Mouse (Mus musculus) lung, postnatal 0 days (tissue): Measurements from ENCODE around the gene Rufy2. TPM values are rescaled to one million over a fixed set of nuclear protein-coding genes. Genes with fewer than 3 reads are reported as not detected.
A peak's percentile ranks its signal among the peaks of the same experiment; 100 is the strongest.

Experiments used
- ATAC-seq: fragments of 200-750 bp; cut with Nextera tagmentation; 2 replicates; pipeline ENCODE4 v1.8.0; 2017; ENCODE audit warnings: moderate library complexity
- DNase-seq: peaks from one replicate; pipeline ENCODE4 v3.0.0-alpha.2; 2016; ENCODE audit warnings: low spot score
- H3K27ac ChIP-seq: fragments of 300-500 bp; sonication (generic); 2 replicates; pipeline ENCODE4 v1.5.1; 2014; ENCODE audit warnings: antibody characterized with exemption, mild to moderate bottlenecking, low read length, mixed read lengths
- H3K27me3 ChIP-seq: fragments of 300-500 bp; sonication (generic); replicated peaks from 2 replicates; pipeline ENCODE4 v1.6.1; 2014; ENCODE audit warnings: low read length, mixed read lengths; ENCODE audit not compliant: insufficient read depth
- H3K36me3 ChIP-seq: fragments of 300-500 bp; sonication (generic); 2 replicates; pipeline ENCODE4 v1.6.1; 2014; ENCODE audit warnings: low read length, mixed read lengths; ENCODE audit not compliant: insufficient read depth
- H3K4me1 ChIP-seq: fragments of 300-500 bp; sonication (generic); 2 replicates; pipeline ENCODE4 v1.6.1; 2014; ENCODE audit warnings: antibody characterized with exemption, low read depth, low read length, mixed read lengths; ENCODE audit not compliant: insufficient read depth
- H3K4me2 ChIP-seq: fragments of 300-500 bp; sonication (generic); replicated peaks from 2 replicates; pipeline ENCODE4 v1.6.1; 2014; ENCODE audit warnings: low read depth, mild to moderate bottlenecking, low read length, moderate library complexity, mixed read lengths
- H3K4me3 ChIP-seq: fragments of 300-500 bp; sonication (generic); 2 replicates; pipeline ENCODE4 v1.5.1; 2014; ENCODE audit warnings: low read depth, low read length
- H3K9ac ChIP-seq: fragments of 300-500 bp; sonication (generic); replicated peaks from 2 replicates; pipeline ENCODE4 v1.6.1; 2014; ENCODE audit warnings: low read depth, mild to moderate bottlenecking
- H3K9me3 ChIP-seq: fragments of 300-500 bp; sonication (generic); 2 replicates; pipeline ENCODE4 v1.6.1; 2016; ENCODE audit warnings: low read length, mixed read lengths
- CTCF ChIP-seq: IDR thresholded peaks from 2 replicates; pipeline ENCODE4 v1.5.1; 2016; ENCODE audit warnings: antibody characterized with exemption, mild to moderate bottlenecking
- EP300 ChIP-seq: IDR thresholded peaks from 2 replicates; pipeline ENCODE4 v1.6.1; 2016; ENCODE audit warnings: antibody characterized with exemption, mild to moderate bottlenecking, control low read depth
- WGBS: fragments of 180-500 bp; shearing (Covaris S2); extraction: QIAGEN DNeasy Blood & Tissue Kit; methylation state at CpG from one replicate; pipeline ENCODE4 v1.1.7; 2014; 5-methylcytosine and 5-hydroxymethylcytosine counted together
- polyA plus RNA-seq: library from polyadenylated mRNA; unstranded; fragments of >200 nt; fragmentation: Nextera tagmentation; extraction: Ambion mirVana; gene quantifications from 2 replicates; pipeline ENCODE4 v1.2.1, GENCODE M21; 2015

Rufy2 gene
- polyA plus RNA-seq, 1 experiment from 2014 or later: 13.9 TPM

- ATAC-seq (no peak), DNase-seq (peak; percentile 22)
- Histone ChIP-seq H3K4me3 (no peak overlapping the region), H3K36me3 (peaks cover 9% of the 10 kb centered on the region; the same call in 1 of the 2 replicates), H3K27ac (no peak overlapping the region), H3K4me2 (no peak overlapping the region), H3K9ac (no peak overlapping the region), H3K4me1 (no peaks in the 10 kb centered on the region), H3K27me3 (no peaks in the 10 kb centered on the region), H3K9me3 (no peaks in the 10 kb centered on the region)
- TF ChIP-seq CTCF (peak; percentile 70), EP300 (no peak)
- 32% methylated on average over 3 of the region's 3 CpGs for WGBS
Observed at GRCm38 (mm10) chr10:62987341-62987740, 7.3 kb downstream of the Rufy2 start.

- Histone ChIP-seq H3K9me3 (no peaks in the 10 kb centered on the region), H3K27me3 (no peaks in the 10 kb centered on the region), H3K4me2 (no peak overlapping the region), H3K36me3 (peaks cover 9% of the 10 kb centered on the region; the same call in 1 of the 2 replicates), H3K4me1 (no peaks in the 10 kb centered on the region), H3K9ac (no peak overlapping the region), H3K4me3 (no peak overlapping the region), H3K27ac (no peak overlapping the region)
- TF ChIP-seq CTCF: no peak
- no peak for TF ChIP-seq EP300
- 94% methylated on average over 15 of the region's 15 CpGs for WGBS
- ATAC-seq (no peak), DNase-seq (no peak)
Observed at GRCm38 (mm10) chr10:62990636-62991035, 10.6 kb downstream of the Rufy2 start.

GRCm38 (mm10) chr10:62993991-62994390, 14.0 kb downstream of the Rufy2 start:
- Histone ChIP-seq H3K4me2 (no peak overlapping the region), H3K27ac (no peak overlapping the region), H3K9me3 (no peaks in the 10 kb centered on the region), H3K4me3 (no peak overlapping the region), H3K9ac (no peak overlapping the region), H3K27me3 (no peaks in the 10 kb centered on the region), H3K36me3 (peaks cover 16% of the 10 kb centered on the region; the same call in 1 of the 2 replicates), H3K4me1 (no peaks in the 10 kb centered on the region)
- ATAC-seq (no peak), DNase-seq (no peak)
- 81% methylated on average over 5 of the region's 9 CpGs for WGBS
- TF ChIP-seq CTCF (no peak), EP300 (no peak)

- H3K4me1 ChIP-seq: no peaks in the 10 kb centered on the region
- ATAC-seq (no peak), DNase-seq (no peak)
- 69% methylated on average over 9 of the region's 9 CpGs for WGBS
- H3K4me3 ChIP-seq: no peak overlapping the region
- H3K36me3 ChIP-seq: peaks cover 19% of the 10 kb centered on the region; the same call in 1 of the 2 replicates
- H3K27ac ChIP-seq: no peak overlapping the region
- H3K9ac ChIP-seq: no peak overlapping the region
- TF ChIP-seq EP300 (no peak), CTCF (no peak)
- no peaks in the 10 kb centered on the region for H3K27me3 ChIP-seq
- H3K9me3 ChIP-seq: no peaks in the 10 kb centered on the region
- no peak overlapping the region for H3K4me2 ChIP-seq
Observed at GRCm38 (mm10) chr10:63000584-63000983, 20.6 kb downstream of the Rufy2 start.

- H3K4me3 ChIP-seq: no peak overlapping the region
- H3K4me2 ChIP-seq: no peak overlapping the region
- no peaks in the 10 kb centered on the region for H3K27me3 ChIP-seq
- TF ChIP-seq CTCF (no peak), EP300 (no peak)
- H3K36me3 ChIP-seq: 0 out of 2 replicates have a peak, but pooled peaks cover 14% of the 10 kb centered on the region
- no peak for DNase-seq
- no peaks in the 10 kb centered on the region for H3K9me3 ChIP-seq
- no peak overlapping the region for H3K27ac ChIP-seq
- 0 out of 2 replicates have a peak, but pooled peaks cover 1% of the 10 kb centered on the region for H3K4me1 ChIP-seq
- WGBS: 75% methylated on average over 9 of the region's 9 CpGs
- no peak for ATAC-seq
- no peak overlapping the region for H3K9ac ChIP-seq
Observed at GRCm38 (mm10) chr10:63003252-63003651, 23.2 kb downstream of the Rufy2 start.

- 91% methylated on average over 9 of the region's 9 CpGs for WGBS
- DNase-seq: no peak
- no peak for ATAC-seq
- Histone ChIP-seq H3K9me3 (no peaks in the 10 kb centered on the region), H3K4me3 (no peak overlapping the region), H3K4me1 (0 out of 2 replicates have a peak, but pooled peaks cover 3% of the 10 kb centered on the region), H3K27me3 (no peaks in the 10 kb centered on the region), H3K9ac (no peak overlapping the region), H3K36me3 (0 out of 2 replicates have a peak, but pooled peaks cover 12% of the 10 kb centered on the region), H3K4me2 (no peak overlapping the region), H3K27ac (no peak overlapping the region)
- TF ChIP-seq EP300: no peak
- TF ChIP-seq CTCF: no peak
Observed at GRCm38 (mm10) chr10:63004556-63004955, 24.5 kb downstream of the Rufy2 start.

- 24% methylated on average over 3 of the region's 3 CpGs for WGBS
- no peaks in the 10 kb centered on the region for H3K27me3 ChIP-seq
- H3K36me3 ChIP-seq: peaks cover 14% of the 10 kb centered on the region
Observed at GRCm38 (mm10) chr10:63008193-63008592, 28.2 kb downstream of the Rufy2 start.

More at GRCm38 (mm10) chr10:63008193-63008592, 28.2 kb downstream of the Rufy2 start:
- H3K4me2 ChIP-seq: no peak overlapping the region
- no peak overlapping the region for H3K9ac ChIP-seq
- TF ChIP-seq EP300 (no peak), CTCF (0 out of 2 replicates have a peak, but pooled peaks have one; percentile 13)
- H3K4me1 ChIP-seq: 0 out of 2 replicates have a peak, but pooled peaks cover 3% of the 10 kb centered on the region
- DNase-seq: peak; percentile 32
- H3K9me3 ChIP-seq: no peaks in the 10 kb centered on the region
- H3K4me3 ChIP-seq: no peak overlapping the region
- ATAC-seq: no peak; the same call in 1 of the 2 replicates
- H3K27ac ChIP-seq: no peak overlapping the region
